In the genomic region with DNA sequence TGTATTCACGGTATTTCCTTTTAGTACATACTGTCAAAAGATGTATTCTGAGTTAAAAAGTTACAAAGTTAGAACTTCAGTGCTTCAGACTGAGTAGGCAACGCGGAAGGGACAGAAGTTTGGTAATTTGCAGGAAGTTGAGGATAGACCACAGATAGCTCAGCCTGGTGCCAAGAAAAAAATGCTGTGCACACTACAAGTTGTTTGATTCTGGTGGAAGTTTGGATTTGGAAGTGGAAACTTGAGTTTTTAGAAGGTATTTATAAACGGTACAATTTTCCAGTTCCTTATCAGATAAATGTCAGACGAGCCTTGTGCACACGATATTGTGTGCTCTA, we compare ENCODE assay signal across 8 mouse cellular contexts. TPM values are rescaled to one million over a fixed set of nuclear protein-coding genes. Genes with fewer than 3 reads are reported as not detected.
DNase-seq lines count a peak whose midpoint lies in the region; ATAC-seq lines count a peak whose summit lies in the region.

No protein-coding gene starts in this region.

- no peak for ATAC-seq in embryonic facial prominence, embryonic 15.5 days (ENCODE audit: insufficient number of reproducible peaks, low FRiP score, low TSS enrichment, low read depth)
- ATAC-seq in stomach, embryonic 16.5 days (ENCODE audit: insufficient read depth, low FRiP score), result no peak

- 8% methylated on average over 6 of the region's 6 CpGs for WGBS in embryonic facial prominence, embryonic 15.5 days
- 7% methylated on average over 6 of the region's 6 CpGs for WGBS in stomach, embryonic 16.5 days

- H3K4me2 ChIP-seq in embryonic facial prominence, embryonic 15.5 days (replicated peaks), result peak overlapping the region; percentile 61
- H3K4me2 ChIP-seq in stomach, embryonic 16.5 days (ENCODE audit: low read depth, low read length), result peak overlapping the region; percentile 56

- H3K27ac ChIP-seq in embryonic facial prominence, embryonic 15.5 days (replicated peaks), result no peak overlapping the region
- peak overlapping the region; percentile 3; the same call in 1 of the 2 replicates for H3K27ac ChIP-seq in stomach, embryonic 16.5 days (ENCODE audit: low read length)

- no peaks in the 10 kb centered on the region for H3K27me3 ChIP-seq in embryonic facial prominence, embryonic 15.5 days
- no peaks in the 10 kb centered on the region for H3K27me3 ChIP-seq in stomach, embryonic 16.5 days (ENCODE audit: control insufficient read depth, insufficient read depth, low read length)

- DNase-seq in adrenal gland, postnatal 14 days, result peak; percentile 7
- no peak for DNase-seq in adrenal gland, adult 2 months
- peak; percentile 45 for DNase-seq in 3134 (ENCODE audit: extremely low read depth, insufficient read length, low spot score)
- peak; percentile 25 for DNase-seq in liver
- DNase-seq in kidney, adult 9 months, result no peak
- no peak for DNase-seq in layer of hippocampus, adult 8-10 months (ENCODE audit: low spot score in 2 of 2)

- peaks cover 29% of the 10 kb centered on the region for H3K4me1 ChIP-seq in embryonic facial prominence, embryonic 15.5 days
- peaks cover 22% of the 10 kb centered on the region for H3K4me1 ChIP-seq in stomach, embryonic 16.5 days (ENCODE audit: control insufficient read depth, insufficient read depth, low read length)

- H3K9ac ChIP-seq in embryonic facial prominence, embryonic 15.5 days, result no peak overlapping the region
- peak overlapping the region; percentile 36; the same call in 1 of the 2 replicates for H3K9ac ChIP-seq in stomach, embryonic 16.5 days (ENCODE audit: low read length)

- no peaks in the 10 kb centered on the region for H3K36me3 ChIP-seq in embryonic facial prominence, embryonic 15.5 days
- H3K36me3 ChIP-seq in stomach, embryonic 16.5 days (ENCODE audit: control insufficient read depth, insufficient read depth, low read length), result no peaks in the 10 kb centered on the region

- no peaks in the 10 kb centered on the region for H3K9me3 ChIP-seq in embryonic facial prominence, embryonic 15.5 days (replicated peaks)
- H3K9me3 ChIP-seq in stomach, embryonic 16.5 days (replicated peaks; ENCODE audit: control insufficient read depth, low read length), result no peaks in the 10 kb centered on the region

- peak overlapping the region; percentile 85 for H3K4me3 ChIP-seq in embryonic facial prominence, embryonic 15.5 days (replicated peaks)
- peak overlapping the region; percentile 89 for H3K4me3 ChIP-seq in stomach, embryonic 16.5 days (replicated peaks; ENCODE audit: low read length)

RNA-seq across cellular contexts. Expression of a gene that starts 1.0 kb away (rescaled TPM):
- total RNA-seq in adrenal gland, postnatal 14 days (2021), result 30.3 and 30.7 TPM in 2 replicates
- 10 to 100 TPM; 24.2 to 41.7 TPM for total RNA-seq in adrenal gland, adult 2 months (2021)
- polyA plus RNA-seq in adrenal gland, adult 2 months (2012; rRNA removed), result 1.9 and 2.7 TPM in 2 replicates
- 2.6 and 3.2 TPM in 2 replicates for polyA plus RNA-seq in embryonic facial prominence, embryonic 15.5 days (2015; fragmentation: Nextera tagmentation; extraction: Ambion mirVana)
- 7.7 and 9.3 TPM in 2 replicates for polyA plus RNA-seq in stomach, embryonic 16.5 days (2015; fragmentation: Nextera tagmentation; extraction: Ambion mirVana)
- 10 to 100 TPM; 10.2 to 11.0 (median 10.5) TPM for total RNA-seq in layer of hippocampus, adult 8-10 months (2022)

Comparison
In these comparisons a context has a peak if more than half of its experiments do, and no peak if none do; other contexts are left out.
1. DNase-seq: peak in adrenal gland, postnatal 14 days (single experiment), 3134 (single experiment) and liver (single experiment); none in adrenal gland, adult 2 months (single experiment), kidney, adult 9 months (single experiment) and layer of hippocampus, adult 8-10 months (0 of 2).